Mouse (Mus musculus): ENCODE measurements around the gene Fry. TPM values are rescaled to one million over a fixed set of nuclear protein-coding genes. Genes with fewer than 3 reads are reported as not detected.

The Fry gene
- polyA plus RNA-seq, 1 experiment from 2014 or later, result 8.8 TPM

GRCm38 (mm10) chr5:150122095-150122494 is 3.6 kb downstream of the Fry start:
- Histone ChIP-seq H3K36me3 (ENCODE audit: control insufficient read depth, insufficient read depth, low read length) (no peaks in the 10 kb centered on the region), H3K4me1 (ENCODE audit: control insufficient read depth, insufficient read depth, low read length) (no peaks in the 10 kb centered on the region), H3K9ac (ENCODE audit: low read length) (no peak overlapping the region), H3K4me2 (no peak overlapping the region), H3K27me3 (ENCODE audit: control insufficient read depth, insufficient read depth, low read length) (no peaks in the 10 kb centered on the region), H3K27ac (ENCODE audit: low read depth, low read length) (no peak overlapping the region), H3K4me3 (ENCODE audit: low read depth, low read length) (no peak overlapping the region), H3K9me3 (ENCODE audit: control insufficient read depth, low read length) (no peaks in the 10 kb centered on the region)
- WGBS, result 87% methylated on average over 4 of the region's 4 CpGs
- ATAC-seq (ENCODE audit: low FRiP score) (no peak), DNase-seq (ENCODE audit: low spot score, missing footprints) (no peak)

DNA sequence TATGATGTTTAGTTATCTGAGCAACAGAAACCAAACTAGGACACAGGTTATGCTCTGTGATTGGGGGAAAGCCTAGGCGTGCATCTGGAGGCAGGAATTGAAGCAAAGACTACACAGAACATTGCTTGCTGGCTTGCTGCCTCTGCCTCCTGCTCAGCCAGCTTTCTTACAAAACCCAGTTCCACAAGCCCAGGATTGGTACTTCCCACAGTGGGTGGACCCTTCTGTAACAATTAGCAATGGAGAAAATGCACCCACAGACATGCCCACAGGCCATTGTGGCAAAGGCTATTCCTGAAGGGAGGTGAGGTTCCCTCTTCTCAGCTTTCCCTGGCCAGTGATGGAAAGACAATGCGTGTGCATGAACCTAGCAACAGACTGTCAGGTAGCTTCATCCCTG is 4.1 kb downstream of the Fry start:
- DNase-seq (ENCODE audit: low spot score, missing footprints), result no peak
- 80% methylated on average over 2 of the region's 2 CpGs for WGBS

GRCm38 (mm10) chr5:150125920-150126319 is 7.5 kb downstream of the Fry start:
- H3K4me2 ChIP-seq, result no peak overlapping the region

More for the DNA sequence above, 4.1 kb downstream of the Fry start:
- ATAC-seq (ENCODE audit: low FRiP score), result no peak
- Histone ChIP-seq H3K36me3 (ENCODE audit: control insufficient read depth, insufficient read depth, low read length) (no peaks in the 10 kb centered on the region), H3K27ac (ENCODE audit: low read depth, low read length) (no peak overlapping the region), H3K4me1 (ENCODE audit: control insufficient read depth, insufficient read depth, low read length) (no peaks in the 10 kb centered on the region), H3K4me3 (ENCODE audit: low read depth, low read length) (no peak overlapping the region), H3K9ac (ENCODE audit: low read length) (no peak overlapping the region), H3K27me3 (ENCODE audit: control insufficient read depth, insufficient read depth, low read length) (no peaks in the 10 kb centered on the region), H3K4me2 (no peak overlapping the region), H3K9me3 (ENCODE audit: control insufficient read depth, low read length) (no peaks in the 10 kb centered on the region)

DNA sequence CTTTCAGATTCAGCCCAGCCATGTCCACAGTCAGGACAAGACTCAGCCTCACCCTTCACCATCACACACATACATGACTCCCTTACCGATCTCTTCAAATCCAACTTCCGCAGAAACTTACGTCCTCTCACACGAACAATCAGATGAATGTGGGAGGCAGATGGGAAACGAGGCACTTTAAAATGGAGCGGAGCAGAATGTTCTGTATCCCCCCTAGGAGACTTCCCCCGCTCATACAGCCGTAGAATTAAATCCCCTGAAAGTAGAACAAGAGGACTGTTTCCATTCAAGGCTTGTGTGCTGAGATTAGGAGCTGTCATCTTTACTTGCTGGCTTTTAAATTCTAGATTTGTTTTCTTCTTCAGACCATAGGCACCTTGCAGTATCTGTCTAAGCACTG is 10.0 kb downstream of the Fry start:
- Histone ChIP-seq H3K9ac (ENCODE audit: low read length) (no peak overlapping the region), H3K36me3 (ENCODE audit: control insufficient read depth, insufficient read depth, low read length) (no peaks in the 10 kb centered on the region), H3K27me3 (ENCODE audit: control insufficient read depth, insufficient read depth, low read length) (no peaks in the 10 kb centered on the region), H3K27ac (ENCODE audit: low read depth, low read length) (no peak overlapping the region), H3K4me2 (no peak overlapping the region), H3K4me3 (ENCODE audit: low read depth, low read length) (no peak overlapping the region), H3K9me3 (ENCODE audit: control insufficient read depth, low read length) (no peaks in the 10 kb centered on the region), H3K4me1 (ENCODE audit: control insufficient read depth, insufficient read depth, low read length) (no peaks in the 10 kb centered on the region)
- no peak for DNase-seq (ENCODE audit: low spot score, missing footprints)
- no peak for ATAC-seq (ENCODE audit: low FRiP score)
- WGBS, result 83% methylated on average over 8 of the region's 8 CpGs

More at GRCm38 (mm10) chr5:150125920-150126319, 7.5 kb downstream of the Fry start:
- DNase-seq (ENCODE audit: low spot score, missing footprints), result no peak
- ATAC-seq (ENCODE audit: low FRiP score), result no peak
- H3K36me3 ChIP-seq (ENCODE audit: control insufficient read depth, insufficient read depth, low read length), result no peaks in the 10 kb centered on the region
- H3K4me3 ChIP-seq (ENCODE audit: low read depth, low read length), result no peak overlapping the region
- H3K27me3 ChIP-seq (ENCODE audit: control insufficient read depth, insufficient read depth, low read length), result no peaks in the 10 kb centered on the region
- no peak overlapping the region for H3K9ac ChIP-seq (ENCODE audit: low read length)
- no peaks in the 10 kb centered on the region for H3K9me3 ChIP-seq (ENCODE audit: control insufficient read depth, low read length)
- H3K27ac ChIP-seq (ENCODE audit: low read depth, low read length), result no peak overlapping the region
- WGBS, result 92% methylated on average over 9 of the region's 9 CpGs
- H3K4me1 ChIP-seq (ENCODE audit: control insufficient read depth, insufficient read depth, low read length), result no peaks in the 10 kb centered on the region

DNA sequence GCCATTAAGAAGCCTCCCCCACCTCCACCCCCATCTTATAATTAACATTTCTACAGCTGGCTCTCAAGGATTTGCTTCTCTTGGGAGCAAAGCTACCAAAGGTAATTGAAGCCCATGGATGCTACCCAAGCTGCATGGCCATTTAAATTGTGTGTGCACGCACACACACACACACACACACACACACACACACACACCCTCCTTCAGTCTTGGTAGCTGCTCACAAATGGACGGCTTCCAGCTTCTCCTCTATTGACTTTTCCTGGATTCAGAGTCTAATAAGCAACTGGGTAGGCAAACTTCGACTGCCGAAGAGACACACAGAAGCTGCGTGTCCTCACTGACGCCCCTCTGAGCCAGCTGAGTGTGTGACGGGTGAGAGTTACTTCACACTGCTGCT is 11.7 kb downstream of the Fry start:
- Histone ChIP-seq H3K9ac (ENCODE audit: low read length) (no peak overlapping the region), H3K4me3 (ENCODE audit: low read depth, low read length) (no peak overlapping the region), H3K27ac (ENCODE audit: low read depth, low read length) (no peak overlapping the region), H3K4me2 (no peak overlapping the region), H3K36me3 (ENCODE audit: control insufficient read depth, insufficient read depth, low read length) (no peaks in the 10 kb centered on the region), H3K4me1 (ENCODE audit: control insufficient read depth, insufficient read depth, low read length) (no peaks in the 10 kb centered on the region), H3K9me3 (ENCODE audit: control insufficient read depth, low read length) (no peaks in the 10 kb centered on the region), H3K27me3 (ENCODE audit: control insufficient read depth, insufficient read depth, low read length) (no peaks in the 10 kb centered on the region)
- DNase-seq (ENCODE audit: low spot score, missing footprints), result no peak
- 78% methylated on average over 7 of the region's 7 CpGs for WGBS
- ATAC-seq (ENCODE audit: low FRiP score), result no peak

DNA sequence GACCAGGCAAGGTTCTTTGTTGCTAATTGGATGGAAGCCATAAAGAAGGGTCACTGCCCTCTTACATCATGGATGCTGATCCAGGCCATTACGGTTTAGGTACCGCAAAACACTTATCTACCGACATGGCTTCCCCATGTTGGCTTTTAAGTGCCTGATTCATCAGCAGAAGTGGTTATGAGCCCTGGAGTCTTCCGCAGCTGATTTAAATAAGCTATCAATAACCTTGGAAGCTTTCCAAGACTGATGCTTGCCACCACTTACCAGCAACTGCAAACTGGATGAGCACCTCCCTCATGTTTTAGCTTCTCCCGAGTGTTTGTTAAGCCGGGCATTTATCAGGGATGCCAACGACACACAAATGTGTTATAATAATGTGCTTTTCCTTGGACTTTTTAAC is 12.7 kb downstream of the Fry start:
- Histone ChIP-seq H3K9ac (ENCODE audit: low read length) (no peak overlapping the region), H3K4me2 (no peak overlapping the region), H3K4me3 (ENCODE audit: low read depth, low read length) (no peak overlapping the region), H3K27me3 (ENCODE audit: control insufficient read depth, insufficient read depth, low read length) (no peaks in the 10 kb centered on the region), H3K9me3 (ENCODE audit: control insufficient read depth, low read length) (no peaks in the 10 kb centered on the region), H3K27ac (ENCODE audit: low read depth, low read length) (no peak overlapping the region), H3K36me3 (ENCODE audit: control insufficient read depth, insufficient read depth, low read length) (no peaks in the 10 kb centered on the region), H3K4me1 (ENCODE audit: control insufficient read depth, insufficient read depth, low read length) (no peaks in the 10 kb centered on the region)
- no peak for DNase-seq (ENCODE audit: low spot score, missing footprints)
- no peak for ATAC-seq (ENCODE audit: low FRiP score)
- WGBS, result 90% methylated on average over 7 of the region's 7 CpGs

DNA sequence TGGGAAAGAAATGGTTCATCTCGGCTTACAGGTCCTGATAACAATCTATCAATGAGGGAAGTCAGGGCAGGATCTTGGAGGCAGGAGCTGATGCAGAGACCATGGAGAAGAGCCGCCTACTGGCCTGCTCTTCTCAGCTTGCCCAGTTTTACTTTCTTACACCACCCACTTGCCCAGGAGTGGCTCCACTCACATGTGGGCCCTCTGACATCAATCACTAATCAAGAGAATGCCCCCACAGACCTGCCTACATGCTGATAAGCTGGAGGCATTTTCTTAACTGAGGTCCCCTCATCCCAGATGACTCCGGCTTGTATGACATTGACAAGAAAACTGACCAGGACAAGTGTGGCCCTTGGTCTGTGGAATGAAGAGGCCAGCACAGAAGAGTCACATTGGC is 16.2 kb downstream of the Fry start:
- Histone ChIP-seq H3K4me3 (ENCODE audit: low read depth, low read length) (no peak overlapping the region), H3K4me1 (ENCODE audit: control insufficient read depth, insufficient read depth, low read length) (no peaks in the 10 kb centered on the region), H3K9me3 (ENCODE audit: control insufficient read depth, low read length) (no peaks in the 10 kb centered on the region), H3K27ac (ENCODE audit: low read depth, low read length) (no peak overlapping the region), H3K36me3 (ENCODE audit: control insufficient read depth, insufficient read depth, low read length) (no peaks in the 10 kb centered on the region), H3K27me3 (ENCODE audit: control insufficient read depth, insufficient read depth, low read length) (no peaks in the 10 kb centered on the region), H3K4me2 (no peak overlapping the region), H3K9ac (ENCODE audit: low read length) (no peak overlapping the region)
- WGBS, result 91% methylated on average over 3 of the region's 3 CpGs
- no peak for DNase-seq (ENCODE audit: low spot score, missing footprints)
- ATAC-seq (ENCODE audit: low FRiP score), result no peak

DNA sequence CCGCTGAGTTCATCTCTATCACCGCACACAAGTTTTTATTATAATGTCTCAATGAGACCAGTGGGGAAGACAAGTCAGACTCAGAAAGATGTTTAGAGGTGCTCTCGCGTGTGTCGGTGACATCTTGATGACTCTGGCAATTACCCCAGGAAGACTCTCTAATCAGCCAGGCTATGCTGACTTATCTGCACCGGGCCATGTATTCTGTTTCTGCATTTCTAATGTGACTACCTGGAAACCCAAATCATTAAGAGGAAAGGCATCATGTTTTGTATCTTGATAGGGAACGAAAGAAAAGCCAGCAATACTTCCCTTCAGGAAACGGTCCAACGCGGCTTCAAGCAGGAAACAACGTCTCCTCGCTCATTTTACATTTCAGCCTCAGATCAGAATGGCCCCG is 17.1 kb downstream of the Fry start:
- DNase-seq (ENCODE audit: low spot score, missing footprints), result no peak
- no peak for ATAC-seq (ENCODE audit: low FRiP score)
- Histone ChIP-seq H3K9ac (ENCODE audit: low read length) (no peak overlapping the region), H3K36me3 (ENCODE audit: control insufficient read depth, insufficient read depth, low read length) (no peaks in the 10 kb centered on the region), H3K9me3 (ENCODE audit: control insufficient read depth, low read length) (no peaks in the 10 kb centered on the region), H3K4me1 (ENCODE audit: control insufficient read depth, insufficient read depth, low read length) (no peaks in the 10 kb centered on the region), H3K4me2 (no peak overlapping the region), H3K4me3 (ENCODE audit: low read depth, low read length) (no peak overlapping the region), H3K27me3 (ENCODE audit: control insufficient read depth, insufficient read depth, low read length) (no peaks in the 10 kb centered on the region), H3K27ac (ENCODE audit: low read depth, low read length) (no peak overlapping the region)
- WGBS, result 92% methylated on average over 13 of the region's 13 CpGs

- no peaks in the 10 kb centered on the region for H3K4me1 ChIP-seq (ENCODE audit: control insufficient read depth, insufficient read depth, low read length)
These were observed 19.5 kb downstream of the Fry start for GRCm38 (mm10) chr5:150137772-150138451.

More at GRCm38 (mm10) chr5:150137772-150138451, 19.5 kb downstream of the Fry start:
- Histone ChIP-seq H3K9ac (ENCODE audit: low read length) (no peak overlapping the region), H3K9me3 (ENCODE audit: control insufficient read depth, low read length) (no peaks in the 10 kb centered on the region), H3K27me3 (ENCODE audit: control insufficient read depth, insufficient read depth, low read length) (no peaks in the 10 kb centered on the region), H3K4me3 (ENCODE audit: low read depth, low read length) (no peak overlapping the region), H3K4me2 (no peak overlapping the region), H3K27ac (ENCODE audit: low read depth, low read length) (no peak overlapping the region), H3K36me3 (ENCODE audit: control insufficient read depth, insufficient read depth, low read length) (no peaks in the 10 kb centered on the region)
- ATAC-seq (ENCODE audit: low FRiP score) (no peak), DNase-seq (ENCODE audit: low spot score, missing footprints) (peak; percentile 85)
- 84% methylated on average over 9 of the region's 9 CpGs for WGBS

Measured in midbrain, embryonic 11.5 days (tissue).